Mouse (Mus musculus) hindbrain, embryonic 10.5 days (tissue): Measurements from ENCODE around the gene Polr3k. TPM values are rescaled to one million over a fixed set of nuclear protein-coding genes. Genes with fewer than 3 reads are reported as not detected.

Experiments
- DNase-seq: peaks from one replicate; pipeline ENCODE4 v3.0.0-alpha.2; 2017; ENCODE audit warnings: low spot score
- H3K27ac ChIP-seq: fragments of 300-500 bp; sonication (generic); 2 replicates; pipeline ENCODE4 v1.5.1; 2016; ENCODE audit warnings: mild to moderate bottlenecking, moderate library complexity
- H3K27me3 ChIP-seq: fragments of 300-500 bp; sonication (generic); 2 replicates; pipeline ENCODE4 v1.6.1; 2016; ENCODE audit warnings: mild to moderate bottlenecking; ENCODE audit not compliant: poor library complexity, insufficient read depth, severe bottlenecking
- H3K36me3 ChIP-seq: fragments of 300-500 bp; sonication (generic); 2 replicates; pipeline ENCODE4 v1.6.1; 2016; ENCODE audit warnings: mild to moderate bottlenecking, moderate library complexity
- H3K4me1 ChIP-seq: fragments of 300-500 bp; sonication (generic); replicated peaks from 2 replicates; pipeline ENCODE4 v1.6.1; 2016; ENCODE audit warnings: mild to moderate bottlenecking
- H3K4me3 ChIP-seq: fragments of 300-500 bp; sonication (generic); 2 replicates; pipeline ENCODE4 v1.5.1; 2016; ENCODE audit warnings: mild to moderate bottlenecking, moderate library complexity
- H3K9me3 ChIP-seq: fragments of 300-500 bp; sonication (generic); 2 replicates; pipeline ENCODE4 v1.6.1; 2016; ENCODE audit warnings: mild to moderate bottlenecking, moderate library complexity
- WGBS: fragments of 180-500 bp; shearing (Covaris S2); methylation state at CpG from one replicate; pipeline ENCODE4 v1.1.7; 2016; 5-methylcytosine and 5-hydroxymethylcytosine counted together
- polyA plus RNA-seq: library from polyadenylated mRNA; unstranded; fragments of >200 nt; fragmentation: Nextera tagmentation; extraction: Ambion mirVana; gene quantifications from 2 replicates; pipeline ENCODE4 v1.2.1, GENCODE M21; 2016

The Polr3k gene
- 99.1 and 102 TPM in 2 replicates for polyA plus RNA-seq

GRCm38 (mm10) chr2:181863791-181864535 lies at the start of gene Polr3k:
Polr3k (plus strand) TSS chr2:181864337.
- peaks cover 27% of the 10 kb centered on the region for H3K36me3 ChIP-seq
- peak within 1 kb of the TSS; percentile 92 for H3K27ac ChIP-seq
- peak; percentile 95 for DNase-seq
- peaks cover 17% of the 10 kb centered on the region for H3K4me1 ChIP-seq
- H3K27me3 ChIP-seq = no peaks in the 10 kb centered on the region
- under 1% methylated on average over 35 of the region's 35 CpGs for WGBS
- H3K9me3 ChIP-seq = no peaks in the 10 kb centered on the region
- peak within 1 kb of the TSS; percentile 84 for H3K4me3 ChIP-seq

- no peaks in the 10 kb centered on the region for H3K4me1 ChIP-seq
- WGBS = 78% methylated on average over 2 of the region's 2 CpGs
- no peaks in the 10 kb centered on the region for H3K9me3 ChIP-seq
- no peaks in the 10 kb centered on the region for H3K27me3 ChIP-seq
- H3K36me3 ChIP-seq = peaks cover 39% of the 10 kb centered on the region
- DNase-seq = no peak
- no peak overlapping the region for H3K4me3 ChIP-seq
- H3K27ac ChIP-seq = no peak overlapping the region
Measured at GRCm38 (mm10) chr2:181829032-181829650, 35.0 kb upstream of the Polr3k start.

- peaks cover 7% of the 10 kb centered on the region for H3K4me1 ChIP-seq
- H3K27me3 ChIP-seq = no peaks in the 10 kb centered on the region
- DNase-seq = no peak
- no peak overlapping the region for H3K27ac ChIP-seq
- 75% methylated on average over 2 of the region's 2 CpGs for WGBS
- H3K36me3 ChIP-seq = peaks cover 9% of the 10 kb centered on the region; the same call in 1 of the 2 replicates
- no peaks in the 10 kb centered on the region for H3K9me3 ChIP-seq
- no peak overlapping the region for H3K4me3 ChIP-seq
Measured at GRCm38 (mm10) chr2:181832745-181833144, 31.4 kb upstream of the Polr3k start.

GRCm38 (mm10) chr2:181837372-181838292 lies 26.5 kb upstream of the Polr3k start, which contains the start of gene Pcmtd2:
Pcmtd2 (plus strand) TSS chr2:181837854.
- DNase-seq = peak; percentile 93
- peaks cover 18% of the 10 kb centered on the region for H3K4me1 ChIP-seq
- 1% methylated on average over 35 of the region's 35 CpGs for WGBS

GRCm38 (mm10) chr2:181838293-181838680 lies 25.9 kb upstream of the Polr3k start:
- no peaks in the 10 kb centered on the region for H3K27me3 ChIP-seq
- DNase-seq = no peak
- peaks cover 18% of the 10 kb centered on the region for H3K4me1 ChIP-seq
- H3K4me3 ChIP-seq = peak overlapping the region; percentile 86
- 3% methylated on average over 3 of the region's 3 CpGs for WGBS
- H3K36me3 ChIP-seq = peaks cover 9% of the 10 kb centered on the region
- no peaks in the 10 kb centered on the region for H3K9me3 ChIP-seq
- H3K27ac ChIP-seq = peak overlapping the region; percentile 91

More at GRCm38 (mm10) chr2:181837372-181838292, 26.5 kb upstream of the Polr3k start, which contains the start of gene Pcmtd2:
- Histone ChIP-seq H3K27me3 (no peaks in the 10 kb centered on the region), H3K4me3 (peak within 1 kb of the TSS; percentile 86), H3K27ac (peak within 1 kb of the TSS; percentile 91), H3K36me3 (peaks cover 5% of the 10 kb centered on the region), H3K9me3 (no peaks in the 10 kb centered on the region)

GRCm38 (mm10) chr2:181845709-181846394 lies 18.3 kb upstream of the Polr3k start:
- Histone ChIP-seq H3K4me1 (no peaks in the 10 kb centered on the region), H3K27ac (no peak overlapping the region), H3K9me3 (no peaks in the 10 kb centered on the region), H3K27me3 (no peaks in the 10 kb centered on the region), H3K36me3 (peaks cover 65% of the 10 kb centered on the region), H3K4me3 (no peak overlapping the region)
- no peak for DNase-seq
- 85% methylated on average over 5 of the region's 5 CpGs for WGBS

GRCm38 (mm10) chr2:181864536-181864860 lies 361 bp downstream of the Polr3k start:
- Histone ChIP-seq H3K4me1 (peaks cover 17% of the 10 kb centered on the region), H3K4me3 (peak overlapping the region; percentile 84), H3K36me3 (peaks cover 33% of the 10 kb centered on the region), H3K27me3 (no peaks in the 10 kb centered on the region), H3K27ac (peak overlapping the region; percentile 92), H3K9me3 (no peaks in the 10 kb centered on the region)
- WGBS = under 1% methylated on average over 22 of the region's 22 CpGs
- no peak for DNase-seq

GRCm38 (mm10) chr2:181866931-181867330 lies 2.8 kb downstream of the Polr3k start:
- 63% methylated on average over 5 of the region's 5 CpGs for WGBS
- Histone ChIP-seq H3K36me3 (peaks cover 57% of the 10 kb centered on the region), H3K27me3 (no peaks in the 10 kb centered on the region), H3K4me1 (peaks cover 17% of the 10 kb centered on the region), H3K9me3 (no peaks in the 10 kb centered on the region), H3K4me3 (no peak overlapping the region), H3K27ac (no peak overlapping the region)
- DNase-seq = peak; percentile 70

- H3K27ac ChIP-seq = no peak overlapping the region
- H3K4me3 ChIP-seq = no peak overlapping the region
- no peaks in the 10 kb centered on the region for H3K4me1 ChIP-seq
- no peaks in the 10 kb centered on the region for H3K27me3 ChIP-seq
- DNase-seq = no peak
- peaks cover 87% of the 10 kb centered on the region for H3K36me3 ChIP-seq
- H3K9me3 ChIP-seq = no peaks in the 10 kb centered on the region
- 99% methylated on average over 2 of the region's 2 CpGs for WGBS
Measured at GRCm38 (mm10) chr2:181871039-181871438, 6.9 kb downstream of the Polr3k start.

GRCm38 (mm10) chr2:181878903-181879302 lies 14.8 kb downstream of the Polr3k start:
- WGBS = 85% methylated on average over 1 of the region's 1 CpGs
- H3K4me1 ChIP-seq = no peaks in the 10 kb centered on the region
- H3K27me3 ChIP-seq = no peaks in the 10 kb centered on the region
- H3K4me3 ChIP-seq = no peak overlapping the region
- no peak overlapping the region for H3K27ac ChIP-seq
- DNase-seq = no peak
- H3K9me3 ChIP-seq = no peaks in the 10 kb centered on the region
- H3K36me3 ChIP-seq = peaks cover 58% of the 10 kb centered on the region

- Histone ChIP-seq H3K27ac (no peak overlapping the region), H3K9me3 (no peaks in the 10 kb centered on the region), H3K4me3 (no peak overlapping the region), H3K4me1 (no peaks in the 10 kb centered on the region), H3K36me3 (peaks cover 29% of the 10 kb centered on the region), H3K27me3 (no peaks in the 10 kb centered on the region)
- DNase-seq = no peak
- WGBS = 88% methylated on average over 3 of the region's 3 CpGs
Measured at GRCm38 (mm10) chr2:181883022-181883749, 19.0 kb downstream of the Polr3k start.
